Mouse (Mus musculus) neural tube, embryonic 14.5 days (tissue): ENCODE measurements around the gene Klk12. TPM values are rescaled to one million over a fixed set of nuclear protein-coding genes. Genes with fewer than 3 reads are reported as not detected.

ENCODE experiments used
- ATAC-seq: fragments of 200-750 bp; cut with Nextera tagmentation; 2 replicates; pipeline ENCODE4 v1.8.0; 2017; ENCODE audit warnings: low read depth, mild to moderate bottlenecking, moderate TSS enrichment, moderate library complexity
- H3K27ac ChIP-seq: fragments of 300-500 bp; sonication (generic); 2 replicates; pipeline ENCODE4 v1.5.1; 2014; ENCODE audit warnings: low read depth, mild to moderate bottlenecking, control low read depth, low read length, moderate library complexity, mixed read lengths
- H3K27me3 ChIP-seq: fragments of 300-500 bp; sonication (generic); 2 replicates; pipeline ENCODE4 v1.6.1; 2014; ENCODE audit warnings: low read length; ENCODE audit not compliant: control insufficient read depth, insufficient read depth
- H3K36me3 ChIP-seq: fragments of 300-500 bp; sonication (generic); 2 replicates; pipeline ENCODE4 v1.6.1; 2014; ENCODE audit warnings: low read length, mixed read lengths; ENCODE audit not compliant: control insufficient read depth, insufficient read depth
- H3K4me1 ChIP-seq: fragments of 300-500 bp; sonication (generic); 2 replicates; pipeline ENCODE4 v1.6.1; 2014; ENCODE audit warnings: low read length; ENCODE audit not compliant: control insufficient read depth, insufficient read depth
- H3K4me2 ChIP-seq: fragments of 300-500 bp; sonication (generic); 2 replicates; pipeline ENCODE4 v1.6.1; 2014; ENCODE audit warnings: mild to moderate bottlenecking, low read depth, low read length, control low read depth
- H3K4me3 ChIP-seq: fragments of 300-500 bp; sonication (generic); 2 replicates; pipeline ENCODE4 v1.5.1; 2014; ENCODE audit warnings: low read depth, low read length, control low read depth, mixed read lengths
- H3K9ac ChIP-seq: fragments of 300-500 bp; sonication (generic); replicated peaks from 2 replicates; pipeline ENCODE4 v1.6.1; 2014; ENCODE audit warnings: low read depth, mild to moderate bottlenecking, control low read depth, low read length, mixed read lengths
- H3K9me3 ChIP-seq: fragments of 300-500 bp; sonication (generic); 2 replicates; pipeline ENCODE4 v1.6.1; 2016; ENCODE audit warnings: low read length; ENCODE audit not compliant: control insufficient read depth
- WGBS: fragments of 180-500 bp; shearing (Covaris S2); extraction: QIAGEN DNeasy Blood & Tissue Kit; methylation state at CpG from one replicate; pipeline ENCODE4 v1.1.7; 2014; 5-methylcytosine and 5-hydroxymethylcytosine counted together
- polyA plus RNA-seq: library from polyadenylated mRNA; unstranded; fragments of >200 nt; fragmentation: Nextera tagmentation; extraction: Ambion mirVana; gene quantifications from 2 replicates; pipeline ENCODE4 v1.2.1, GENCODE M21; 2014

Klk12 gene
- polyA plus RNA-seq, 1 experiment from 2014 or later, result not detected

- WGBS, result 74% methylated on average over 5 of the region's 6 CpGs
- no peak overlapping the region for H3K27ac ChIP-seq
- no peak overlapping the region for H3K4me3 ChIP-seq
- H3K27me3 ChIP-seq, result no peaks in the 10 kb centered on the region
- ATAC-seq, result no peak
- H3K36me3 ChIP-seq, result no peaks in the 10 kb centered on the region
- no peaks in the 10 kb centered on the region for H3K4me1 ChIP-seq
- no peak overlapping the region for H3K4me2 ChIP-seq
- no peaks in the 10 kb centered on the region for H3K9me3 ChIP-seq
- no peak overlapping the region for H3K9ac ChIP-seq
Measured at GRCm38 (mm10) chr7:43774802-43775201, 6.1 kb downstream of the Klk12 start.

- WGBS, result 66% methylated on average over 7 of the region's 7 CpGs
- Histone ChIP-seq H3K4me3 (no peak overlapping the region), H3K9me3 (no peaks in the 10 kb centered on the region), H3K4me1 (no peaks in the 10 kb centered on the region), H3K27ac (no peak overlapping the region), H3K27me3 (no peaks in the 10 kb centered on the region), H3K4me2 (no peak overlapping the region), H3K36me3 (no peaks in the 10 kb centered on the region), H3K9ac (no peak overlapping the region)
- ATAC-seq, result no peak
Measured at GRCm38 (mm10) chr7:43775311-43776057, 6.8 kb downstream of the Klk12 start.

- Histone ChIP-seq H3K4me3 (no peak overlapping the region), H3K27ac (no peak overlapping the region), H3K4me1 (no peaks in the 10 kb centered on the region), H3K27me3 (no peaks in the 10 kb centered on the region), H3K9ac (no peak overlapping the region), H3K4me2 (no peak overlapping the region), H3K36me3 (no peaks in the 10 kb centered on the region), H3K9me3 (no peaks in the 10 kb centered on the region)
- WGBS, result 88% methylated on average over 5 of the region's 5 CpGs
- ATAC-seq, result no peak
Measured at GRCm38 (mm10) chr7:43776506-43776905, 7.8 kb downstream of the Klk12 start.

- Histone ChIP-seq H3K4me2 (no peak overlapping the region), H3K4me1 (0 out of 2 replicates have a peak, but pooled peaks cover 2% of the 10 kb centered on the region), H3K27me3 (no peaks in the 10 kb centered on the region), H3K27ac (no peak overlapping the region), H3K9ac (no peak overlapping the region), H3K4me3 (no peak overlapping the region), H3K9me3 (no peaks in the 10 kb centered on the region), H3K36me3 (no peaks in the 10 kb centered on the region)
- WGBS, result 86% methylated on average over 12 of the region's 12 CpGs
- no peak for ATAC-seq
Measured at GRCm38 (mm10) chr7:43777423-43777822, 8.7 kb downstream of the Klk12 start.

GRCm38 (mm10) chr7:43778176-43778970 is 9.7 kb downstream of the Klk12 start:
- Histone ChIP-seq H3K27ac (no peak overlapping the region), H3K4me1 (0 out of 2 replicates have a peak, but pooled peaks cover 6% of the 10 kb centered on the region), H3K36me3 (no peaks in the 10 kb centered on the region), H3K9me3 (no peaks in the 10 kb centered on the region), H3K4me2 (no peak overlapping the region), H3K27me3 (no peaks in the 10 kb centered on the region), H3K4me3 (no peak overlapping the region), H3K9ac (no peak overlapping the region)
- 90% methylated on average over 10 of the region's 10 CpGs for WGBS
- no peak for ATAC-seq

- WGBS, result 77% methylated on average over 6 of the region's 6 CpGs
- no peak for ATAC-seq
Measured at GRCm38 (mm10) chr7:43780241-43780640, 11.5 kb downstream of the Klk12 start.

GRCm38 (mm10) chr7:43780746-43781145 is 12.0 kb downstream of the Klk12 start, which contains the start of gene Klk10:
Gene Klk10, plus strand, starts transcription at chr7:43781035.
- Histone ChIP-seq H3K4me1 (0 out of 2 replicates have a peak, but pooled peaks cover 6% of the 10 kb centered on the region), H3K4me2 (no peak within 1 kb of the TSS), H3K9ac (no peak within 1 kb of the TSS), H3K27me3 (no peaks in the 10 kb centered on the region), H3K4me3 (no peak within 1 kb of the TSS), H3K9me3 (no peaks in the 10 kb centered on the region), H3K27ac (no peak within 1 kb of the TSS), H3K36me3 (no peaks in the 10 kb centered on the region)
- WGBS, result 55% methylated on average over 5 of the region's 5 CpGs
- no peak for ATAC-seq

More at GRCm38 (mm10) chr7:43780241-43780640, 11.5 kb downstream of the Klk12 start:
- Histone ChIP-seq H3K27me3 (no peaks in the 10 kb centered on the region), H3K9ac (no peak overlapping the region), H3K36me3 (no peaks in the 10 kb centered on the region), H3K4me1 (0 out of 2 replicates have a peak, but pooled peaks cover 6% of the 10 kb centered on the region), H3K4me3 (no peak overlapping the region), H3K9me3 (no peaks in the 10 kb centered on the region), H3K4me2 (no peak overlapping the region), H3K27ac (no peak overlapping the region)

- Histone ChIP-seq H3K9ac (no peak overlapping the region), H3K4me1 (0 out of 2 replicates have a peak, but pooled peaks cover 6% of the 10 kb centered on the region), H3K4me3 (no peak overlapping the region), H3K9me3 (no peaks in the 10 kb centered on the region), H3K27me3 (no peaks in the 10 kb centered on the region), H3K4me2 (no peak overlapping the region), H3K27ac (no peak overlapping the region), H3K36me3 (no peaks in the 10 kb centered on the region)
- WGBS, result 84% methylated on average over 11 of the region's 11 CpGs
- ATAC-seq, result no peak
Measured at GRCm38 (mm10) chr7:43781541-43781940, 12.8 kb downstream of the Klk12 start.
